8 mouse cellular contexts compared by ENCODE assay signal in genomic region chr2:152406126-152406525, GRCm38 (mm10). TPM values are rescaled to one million over a fixed set of nuclear protein-coding genes. Genes with fewer than 3 reads are reported as not detected.
DNase-seq lines count a peak whose midpoint lies in the region; ATAC-seq lines count a peak whose summit lies in the region.

No protein-coding gene starts in this region.

- peak overlapping the region; percentile 40; the same call in 1 of the 2 replicates for H3K9ac ChIP-seq in hindbrain, embryonic 12.5 days

- peak overlapping the region; percentile 79 for H3K27ac ChIP-seq in hindbrain, embryonic 12.5 days

- peak; percentile 97 for DNase-seq in NIH3T3 (ENCODE audit: low read depth)
- peak; percentile 97 to 98 for DNase-seq in cerebellum, postnatal 10 days
- peak; percentile 96 to 97 for DNase-seq in frontal cortex, postnatal 10 days (ENCODE audit: low spot score in 2 of 2)
- DNase-seq in layer of hippocampus, postnatal 14 days (ENCODE audit: low spot score in 2 of 2), result peak; percentile 94 to 98
- DNase-seq in lung, postnatal 10 days, result peak; percentile 98
- peak; percentile 80 for DNase-seq in retina, adult 2 months (ENCODE audit: low read depth, low spot score)
- DNase-seq in thymus, postnatal 25 days, result peak; percentile 82

- H3K9me3 ChIP-seq in hindbrain, embryonic 12.5 days (replicated peaks), result no peaks in the 10 kb centered on the region

- no peaks in the 10 kb centered on the region for H3K27me3 ChIP-seq in hindbrain, embryonic 12.5 days

- peak overlapping the region; percentile 31 for H3K4me3 ChIP-seq in hindbrain, embryonic 12.5 days

- no peaks in the 10 kb centered on the region for H3K36me3 ChIP-seq in hindbrain, embryonic 12.5 days

- H3K4me1 ChIP-seq in hindbrain, embryonic 12.5 days, result peaks cover 34% of the 10 kb centered on the region

- 1% methylated on average over 19 of the region's 19 CpGs for WGBS in hindbrain, embryonic 12.5 days

- ATAC-seq in hindbrain, embryonic 12.5 days (ENCODE audit: low FRiP score), result peak; percentile 95

- peak overlapping the region; percentile 62 for H3K4me2 ChIP-seq in hindbrain, embryonic 12.5 days (replicated peaks)

RNA-seq across cellular contexts. Expression of gene Sox12, which starts 8.3 kb away (rescaled TPM):
- 19.5 and 19.6 TPM in 2 replicates for polyA plus RNA-seq in hindbrain, embryonic 12.5 days (2016; fragmentation: Nextera tagmentation; extraction: Ambion mirVana)
- total RNA-seq in layer of hippocampus, postnatal 14 days (2021), result 10 to 100 TPM; 21.4 to 23.1 TPM

RNA-seq across cellular contexts. Expression of gene Zcchc3, which starts 8.7 kb away (rescaled TPM):
- 50.7 and 54.5 TPM in 2 replicates for polyA plus RNA-seq in hindbrain, embryonic 12.5 days (2016; fragmentation: Nextera tagmentation; extraction: Ambion mirVana)
- total RNA-seq in layer of hippocampus, postnatal 14 days (2021), result 10 to 100 TPM in 1 of 2 experiments, 1 to 10 TPM in 1; 9.8 to 10.8 TPM

RNA-seq across cellular contexts. Expression of gene 6820408C15Rik, which starts 9.3 kb away (rescaled TPM):
- polyA plus RNA-seq in hindbrain, embryonic 12.5 days (2016; fragmentation: Nextera tagmentation; extraction: Ambion mirVana), result 2.0 and 3.6 TPM in 2 replicates
- 1 to 10 TPM; 2.9 to 4.2 TPM for total RNA-seq in layer of hippocampus, postnatal 14 days (2021)

RNA-seq across cellular contexts. Expression of gene Nrsn2, which starts 29.7 kb away (rescaled TPM):
- polyA plus RNA-seq in hindbrain, embryonic 12.5 days (2016; fragmentation: Nextera tagmentation; extraction: Ambion mirVana), result 14.4 and 15.0 TPM in 2 replicates
- 10 to 100 TPM; 33.0 to 39.6 TPM for total RNA-seq in layer of hippocampus, postnatal 14 days (2021)

RNA-seq across cellular contexts. Expression of gene Defb23, which starts 58.3 kb away (rescaled TPM):
- not detected in 2 replicates for polyA plus RNA-seq in hindbrain, embryonic 12.5 days (2016; fragmentation: Nextera tagmentation; extraction: Ambion mirVana)
- total RNA-seq in layer of hippocampus, postnatal 14 days (2021), result not detected

Comparison
In these comparisons a context has a peak if more than half of its experiments do, and no peak if none do; other contexts are left out.
1. Peak in every context shown above with its lines: DNase-seq, ATAC-seq, H3K4me3 ChIP-seq and H3K27ac ChIP-seq.